Mouse (Mus musculus) thymus, postnatal 14 days (tissue): ENCODE measurements at regions not wholly inside any gene's neighbourhood (a gene's known extent, or its start where the extent isn't known, plus 50 kb on each side); places are given as distances from the start of the nearest gene placed in this dataset.
A peak's percentile ranks its signal among the peaks of the same experiment; 100 is the strongest.
"Not testable (repeated sequence)": the region's sequence is repeated elsewhere in the genome, so short reads cannot be mapped to it uniquely, and the experiment has no call there.

Source experiments
- DNase-seq: peaks from one replicate; pipeline ENCODE4 v3.0.0; 2021

GRCm38 (mm10) chr16:55758707-55759067 lies 80.0 kb downstream of the Nfkbiz start:
- DNase-seq: no peak

GRCm38 (mm10) chr16:55757952-55758706 lies 80.6 kb downstream of the Nfkbiz start:
- no peak for DNase-seq

GRCm38 (mm10) chr16:55757422-55757815 lies 81.3 kb downstream of the Nfkbiz start:
- DNase-seq: not testable (repeated sequence)

- DNase-seq: no peak
These were observed 81.8 kb downstream of the Nfkbiz start for GRCm38 (mm10) chr16:55756764-55757421.

GRCm38 (mm10) chr16:55755309-55755832 lies 83.3 kb downstream of the Nfkbiz start:
- no peak for DNase-seq

GRCm38 (mm10) chr16:55754092-55754763 lies 84.5 kb downstream of the Nfkbiz start:
- DNase-seq: peak; percentile 7

GRCm38 (mm10) chr16:55753380-55753779 lies 85.3 kb downstream of the Nfkbiz start:
- DNase-seq: no peak

GRCm38 (mm10) chr16:55747250-55747649 lies 91.4 kb downstream of the Nfkbiz start:
- DNase-seq: no peak

GRCm38 (mm10) chr16:55746159-55746558 lies 92.5 kb downstream of the Nfkbiz start:
- no peak for DNase-seq

GRCm38 (mm10) chr16:55745094-55745493 lies 93.6 kb downstream of the Nfkbiz start:
- no peak for DNase-seq

GRCm38 (mm10) chr16:55741099-55741863 lies 97.4 kb downstream of the Nfkbiz start:
- DNase-seq: no peak

GRCm38 (mm10) chr16:55738741-55739140 lies 100.0 kb downstream of the Nfkbiz start:
- DNase-seq: no peak

- no peak for DNase-seq
These were observed 103.2 kb downstream of the Nfkbiz start for GRCm38 (mm10) chr16:55735476-55735968.

- DNase-seq: no peak
These were observed 104.4 kb downstream of the Nfkbiz start for GRCm38 (mm10) chr16:55734301-55734700.

GRCm38 (mm10) chr16:55733751-55734150 lies 104.9 kb downstream of the Nfkbiz start:
- DNase-seq: no peak

GRCm38 (mm10) chr16:55731003-55731402 lies 107.7 kb downstream of the Nfkbiz start:
- no peak for DNase-seq

GRCm38 (mm10) chr16:55726538-55726937 lies 112.2 kb downstream of the Nfkbiz start:
- DNase-seq: no peak

- no peak for DNase-seq
These were observed 118.3 kb downstream of the Nfkbiz start for GRCm38 (mm10) chr16:55720430-55720829.

GRCm38 (mm10) chr16:55710017-55710416 lies 128.7 kb downstream of the Nfkbiz start:
- DNase-seq: no peak

GRCm38 (mm10) chr16:55706502-55706901 lies 132.2 kb downstream of the Nfkbiz start:
- DNase-seq: no peak

- DNase-seq: no peak
These were observed 140.2 kb downstream of the Nfkbiz start for GRCm38 (mm10) chr16:55698489-55698892.

- DNase-seq: no peak
These were observed 147.6 kb downstream of the Nfkbiz start for GRCm38 (mm10) chr16:55691069-55691468.

GRCm38 (mm10) chr16:55663946-55664345 lies 174.8 kb downstream of the Nfkbiz start:
- DNase-seq: no peak
